Mouse (Mus musculus): ENCODE data around the gene Gm49425.

DNA sequence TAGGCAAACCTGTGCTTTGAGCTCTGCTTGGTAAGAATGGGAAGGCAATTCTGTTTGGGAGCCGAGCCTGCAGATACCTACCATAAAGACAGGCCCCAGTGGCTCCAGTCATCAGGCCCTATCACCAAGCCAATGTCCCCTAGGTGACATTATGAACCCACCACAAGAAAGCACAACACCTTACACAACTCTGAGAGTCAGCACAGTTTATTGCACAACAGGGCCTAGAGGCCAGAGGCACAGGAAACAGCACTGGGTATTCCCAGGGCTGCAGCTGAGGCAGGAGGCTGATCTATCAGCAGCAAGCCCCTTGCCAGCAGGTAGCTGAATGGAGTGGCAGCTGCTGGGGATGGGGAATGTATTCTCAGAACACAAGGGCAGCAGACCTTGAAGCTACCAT, 32.1 kb downstream of the Gm49425 start:
- TF ChIP-seq GATA1 (IDR thresholded peaks at IDR 0.05; ENCODE audit: borderline replicate concordance, low read length): no peak
- TF ChIP-seq FLI1 (IDR thresholded peaks at IDR 0.05; ENCODE audit: low read length): no peak

All from megakaryocyte, embryonic 14.5 days (primary cell).